Mouse (Mus musculus) embryonic facial prominence, embryonic 15.5 days (tissue): Measurements from ENCODE around the gene Bmp3. TPM values are rescaled to one million over a fixed set of nuclear protein-coding genes. Genes with fewer than 3 reads are reported as not detected.

Experiments used
- ATAC-seq: fragments of 200-750 bp; cut with Nextera tagmentation; 2 replicates; pipeline ENCODE4 v1.8.0; 2017; ENCODE audit warnings: low read depth, moderate TSS enrichment; ENCODE audit not compliant: insufficient number of reproducible peaks, low FRiP score, low TSS enrichment
- H3K27ac ChIP-seq: fragments of 300-500 bp; sonication (generic); replicated peaks from 2 replicates; pipeline ENCODE4 v1.5.1; 2015; ENCODE audit warnings: mild to moderate bottlenecking, inconsistent platforms
- H3K27me3 ChIP-seq: fragments of 300-500 bp; sonication (generic); 2 replicates; pipeline ENCODE4 v1.6.1; 2015; ENCODE audit warnings: inconsistent platforms
- H3K36me3 ChIP-seq: fragments of 300-500 bp; sonication (generic); 2 replicates; pipeline ENCODE4 v1.6.1; 2015; ENCODE audit warnings: mild to moderate bottlenecking, inconsistent platforms
- H3K4me1 ChIP-seq: fragments of 300-500 bp; sonication (generic); 2 replicates; pipeline ENCODE4 v1.6.1; 2015; ENCODE audit warnings: inconsistent platforms
- H3K4me2 ChIP-seq: fragments of 300-500 bp; sonication (generic); replicated peaks from 2 replicates; pipeline ENCODE4 v1.6.1; 2015; ENCODE audit warnings: mild to moderate bottlenecking, inconsistent platforms
- H3K4me3 ChIP-seq: fragments of 300-500 bp; sonication (generic); replicated peaks from 2 replicates; pipeline ENCODE4 v1.5.1; 2015; ENCODE audit warnings: mild to moderate bottlenecking, inconsistent platforms
- H3K9ac ChIP-seq: fragments of 300-500 bp; sonication (generic); 2 replicates; pipeline ENCODE4 v1.6.1; 2015; ENCODE audit warnings: inconsistent platforms
- H3K9me3 ChIP-seq: fragments of 300-500 bp; sonication (generic); replicated peaks from 2 replicates; pipeline ENCODE4 v1.6.1; 2016; ENCODE audit warnings: inconsistent platforms
- WGBS: fragments of 180-500 bp; shearing (Covaris S2); methylation state at CpG from one replicate; pipeline ENCODE4 v1.1.7; 2015; 5-methylcytosine and 5-hydroxymethylcytosine counted together
- polyA plus RNA-seq: library from polyadenylated mRNA; unstranded; fragments of >200 nt; fragmentation: Nextera tagmentation; extraction: Ambion mirVana; gene quantifications from 2 replicates; pipeline ENCODE4 v1.2.1, GENCODE M21; 2015

Bmp3 gene
- polyA plus RNA-seq, 1 experiment from 2014 or later, result 13.4 TPM

DNA sequence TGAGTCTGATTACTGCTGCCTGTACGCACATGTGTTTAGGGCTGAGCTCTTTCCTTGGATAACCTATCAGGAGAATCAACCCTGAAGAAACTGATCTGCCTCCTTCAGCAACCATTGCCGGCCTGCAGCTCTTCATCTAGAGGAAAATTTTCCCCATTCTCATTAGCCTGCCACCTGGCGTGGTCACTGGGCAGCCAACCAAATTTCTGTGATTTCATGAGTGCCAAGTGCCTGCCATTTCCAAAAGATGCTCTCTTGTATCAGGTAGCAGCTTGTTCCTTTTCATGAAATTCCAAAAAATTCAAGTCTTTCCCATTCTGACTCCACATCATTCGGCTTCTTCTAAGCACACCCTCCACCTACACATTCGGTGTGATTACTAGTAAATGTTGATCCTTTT, 46.7 kb downstream of the Bmp3 start:
- Histone ChIP-seq H3K4me2 (no peak overlapping the region), H3K27me3 (no peaks in the 10 kb centered on the region), H3K4me1 (no peaks in the 10 kb centered on the region), H3K27ac (no peak overlapping the region), H3K9me3 (no peaks in the 10 kb centered on the region), H3K36me3 (no peaks in the 10 kb centered on the region), H3K4me3 (no peak overlapping the region), H3K9ac (no peak overlapping the region)
- WGBS, result 74% methylated on average over 5 of the region's 5 CpGs
- ATAC-seq, result no peak

DNA sequence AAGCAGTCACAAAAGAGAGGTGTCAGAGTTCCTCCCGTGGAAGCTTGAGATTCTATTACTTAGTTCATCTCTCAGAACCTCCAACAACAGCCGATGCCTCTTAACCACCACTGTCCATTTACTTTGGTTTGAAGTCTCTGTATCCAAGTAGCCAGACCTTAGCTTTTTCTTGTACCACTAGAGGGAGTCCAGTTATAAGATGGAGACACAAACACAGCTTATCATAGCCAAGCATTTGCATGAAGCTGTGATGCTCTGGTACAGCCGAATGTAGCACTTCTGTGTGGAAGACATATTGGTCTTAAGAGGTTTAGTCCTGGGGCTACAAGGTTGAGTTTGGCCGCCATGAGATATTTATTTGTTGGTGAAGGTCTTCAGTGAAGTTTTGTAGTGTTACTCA, 48.1 kb downstream of the Bmp3 start:
- 69% methylated on average over 4 of the region's 4 CpGs for whole genome bisulfite sequencing
- no peaks in the 10 kb centered on the region for H3K27me3 ChIP-seq
- no peaks in the 10 kb centered on the region for H3K36me3 ChIP-seq
- H3K4me2 ChIP-seq, result no peak overlapping the region
- ATAC-seq, result no peak
- no peaks in the 10 kb centered on the region for H3K9me3 ChIP-seq
- no peaks in the 10 kb centered on the region for H3K4me1 ChIP-seq
- no peak overlapping the region for H3K27ac ChIP-seq
- H3K9ac ChIP-seq, result no peak overlapping the region
- H3K4me3 ChIP-seq, result no peak overlapping the region

DNA sequence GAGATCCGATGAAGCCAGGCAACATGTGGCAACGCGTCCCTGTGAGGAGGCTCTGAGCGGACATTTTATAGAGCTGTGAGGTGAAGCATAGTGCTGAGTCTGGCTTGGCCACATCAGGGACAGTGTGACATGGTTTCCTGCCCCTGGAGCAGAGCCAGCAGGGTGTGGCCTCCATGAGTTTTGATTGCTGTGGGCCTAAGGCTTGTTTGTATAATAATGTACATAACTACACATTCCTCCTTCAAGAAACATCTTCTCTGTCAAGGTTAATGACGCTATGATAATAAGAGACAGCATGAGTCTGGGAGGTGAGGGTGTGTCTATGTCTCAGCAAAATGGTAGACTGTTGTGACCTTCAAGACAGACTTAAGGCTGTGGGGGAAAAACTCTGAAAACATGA, 64.5 kb downstream of the Bmp3 start:
- Histone ChIP-seq H3K4me1 (no peaks in the 10 kb centered on the region), H3K4me3 (no peak overlapping the region), H3K9me3 (no peaks in the 10 kb centered on the region), H3K36me3 (no peaks in the 10 kb centered on the region), H3K4me2 (no peak overlapping the region), H3K9ac (no peak overlapping the region), H3K27ac (no peak overlapping the region), H3K27me3 (no peaks in the 10 kb centered on the region)
- WGBS, result 74% methylated on average over 5 of the region's 5 CpGs
- no peak for ATAC-seq

DNA sequence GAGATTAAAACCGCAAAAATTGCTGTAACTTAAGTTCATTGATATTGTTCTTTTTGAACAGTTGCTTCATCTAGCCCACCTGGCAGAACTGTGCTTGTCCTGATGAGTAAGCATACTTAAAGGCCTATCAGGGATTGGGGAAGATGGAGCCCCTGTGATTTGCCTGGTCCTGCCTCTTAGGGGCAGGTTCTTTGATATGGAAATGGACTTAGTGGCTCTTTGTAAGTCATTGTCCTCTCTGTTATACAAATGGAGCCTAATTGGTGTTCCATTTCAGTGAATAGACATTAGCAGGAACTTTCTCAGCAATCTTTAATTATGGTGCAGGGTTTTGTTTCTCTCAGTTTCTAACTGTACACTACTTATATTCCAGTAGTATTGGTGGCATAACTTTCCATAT, 67.4 kb downstream of the Bmp3 start:
- Histone ChIP-seq H3K36me3 (no peaks in the 10 kb centered on the region), H3K4me1 (no peaks in the 10 kb centered on the region), H3K9me3 (no peaks in the 10 kb centered on the region), H3K9ac (no peak overlapping the region), H3K4me3 (no peak overlapping the region), H3K27ac (no peak overlapping the region), H3K4me2 (no peak overlapping the region), H3K27me3 (no peaks in the 10 kb centered on the region)
- ATAC-seq, result no peak
- 73% methylated on average over 1 of the region's 1 CpGs for WGBS

DNA sequence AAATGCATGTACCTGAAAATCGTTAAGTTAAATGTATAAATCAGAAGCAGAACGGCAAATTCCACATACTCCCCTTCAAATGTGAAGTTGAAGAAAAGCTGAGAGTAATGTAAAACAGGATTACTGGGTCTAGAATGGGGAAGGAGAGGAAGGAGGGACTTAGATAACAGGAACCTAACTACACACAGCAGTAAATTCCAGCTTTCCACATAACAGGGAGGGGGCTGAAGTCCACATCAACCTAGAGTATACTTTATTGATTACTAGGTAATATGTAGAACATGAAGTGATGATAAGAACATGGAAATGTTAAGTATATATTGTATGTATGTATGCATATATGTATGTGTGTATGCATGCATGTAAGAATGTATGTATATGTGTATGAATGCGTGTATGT, 68.7 kb downstream of the Bmp3 start:
- H3K4me2 ChIP-seq, result no peak overlapping the region
- H3K36me3 ChIP-seq, result no peaks in the 10 kb centered on the region
- H3K27me3 ChIP-seq, result no peaks in the 10 kb centered on the region
- 74% methylated on average over 3 of the region's 3 CpGs for WGBS
- no peak overlapping the region for H3K4me3 ChIP-seq
- no peak overlapping the region for H3K27ac ChIP-seq
- ATAC-seq, result no peak
- H3K9me3 ChIP-seq, result no peaks in the 10 kb centered on the region
- H3K4me1 ChIP-seq, result no peaks in the 10 kb centered on the region
- H3K9ac ChIP-seq, result no peak overlapping the region

Other genes starting within 250 kb of the Bmp3 start
- 3.8 and 4.0 TPM in 2 replicates for gene Prkg2, start 182.9 kb downstream of the Bmp3 start, polyA plus RNA-seq